Mouse (Mus musculus) WW6 (cell line): ENCODE results near the gene Tmem51.

Experiments
- DNase-seq: peaks from one replicate; pipeline ENCODE4 v3.0.0-alpha.2; 2013; ENCODE audit warnings: low read depth, low spot score

Tmem51 gene

GRCm38 (mm10) chr4:142081631-142082283 lies 2.3 kb downstream of the Tmem51 start:
- DNase-seq = no peak

- no peak for DNase-seq
Measured at GRCm38 (mm10) chr4:142080901-142081630, 3.0 kb downstream of the Tmem51 start.

GRCm38 (mm10) chr4:142080487-142080767 lies 3.7 kb downstream of the Tmem51 start:
- DNase-seq = no peak

- no peak for DNase-seq
Measured at GRCm38 (mm10) chr4:142079629-142080486, 4.2 kb downstream of the Tmem51 start.

GRCm38 (mm10) chr4:142077572-142078271 lies 6.4 kb downstream of the Tmem51 start:
- DNase-seq = no peak

GRCm38 (mm10) chr4:142076883-142077282 lies 7.2 kb downstream of the Tmem51 start:
- DNase-seq = no peak

- DNase-seq = no peak
Measured at GRCm38 (mm10) chr4:142075931-142076330, 8.2 kb downstream of the Tmem51 start.

- DNase-seq = no peak
Measured at GRCm38 (mm10) chr4:142074060-142074732, 9.9 kb downstream of the Tmem51 start.

GRCm38 (mm10) chr4:142071243-142071991 lies 12.7 kb downstream of the Tmem51 start:
- DNase-seq = no peak

- DNase-seq = no peak
Measured at GRCm38 (mm10) chr4:142070840-142071239, 13.3 kb downstream of the Tmem51 start.

- no peak for DNase-seq
Measured at GRCm38 (mm10) chr4:142068899-142069812, 14.9 kb downstream of the Tmem51 start.

- no peak for DNase-seq
Measured at GRCm38 (mm10) chr4:142066576-142066975, 17.5 kb downstream of the Tmem51 start.

- no peak for DNase-seq
Measured at GRCm38 (mm10) chr4:142065835-142066234, 18.3 kb downstream of the Tmem51 start.

GRCm38 (mm10) chr4:142065270-142065669 lies 18.8 kb downstream of the Tmem51 start:
- DNase-seq = no peak

- no peak for DNase-seq
Measured at GRCm38 (mm10) chr4:142064582-142065228, 19.4 kb downstream of the Tmem51 start.

- DNase-seq = no peak
Measured at GRCm38 (mm10) chr4:142063057-142063534, 21.0 kb downstream of the Tmem51 start.

GRCm38 (mm10) chr4:142061485-142062240 lies 22.4 kb downstream of the Tmem51 start:
- DNase-seq = no peak
